Mouse (Mus musculus): ENCODE results near the gene Ackr3. TPM values are rescaled to one million over a fixed set of nuclear protein-coding genes. Genes with fewer than 3 reads are reported as not detected.
A peak's percentile ranks its signal among the peaks of the same experiment; 100 is the strongest.

The Ackr3 gene
- polyA plus RNA-seq (2012; rRNA removed) (3.3 and 3.7 TPM in 2 replicates), polyA plus RNA-seq (2014; fragmentation: Nextera tagmentation; extraction: Ambion mirVana) (1.9 and 2.1 TPM in 2 replicates)

GRCm38 (mm10) chr1:90203783-90204690 lies at the start of gene Ackr3:
TSS of gene Ackr3 (plus strand) at chr1:90203980.
- H3K9ac ChIP-seq (replicated peaks) = peak within 1 kb of the TSS; percentile 18

GRCm38 (mm10) chr1:90156589-90156988 lies 47.2 kb upstream of the Ackr3 start:
- Histone ChIP-seq H3K9me3 (ENCODE audit: control insufficient read depth, low read length) (no peaks in the 10 kb centered on the region), H3K4me1 (replicated peaks; ENCODE audit: control insufficient read depth in 2 of 2, insufficient read depth in 2 of 2, low read length in 1 of 2) (no peaks in the 10 kb centered on the region; a peak in 1 of 4 replicates), H3K36me3 (replicated peaks; ENCODE audit: control insufficient read depth, insufficient read depth, low read depth) (no peaks in the 10 kb centered on the region), H3K4me2 (ENCODE audit: low read depth) (no peak overlapping the region), H3K4me3 (ENCODE audit: insufficient read depth in 1 of 2, low read depth in 2 of 2, low read length in 2 of 2) (no peak overlapping the region), H3K9ac (replicated peaks) (no peak overlapping the region), H3K27me3 (ENCODE audit: control insufficient read depth, insufficient read depth, low read length) (no peaks in the 10 kb centered on the region), H3K27ac (no peak overlapping the region)
- ATAC-seq (ENCODE audit: insufficient read depth) (no peak), DNase-seq (ENCODE audit: low read depth in 3 of 3, low spot score in 3 of 3) (no peak)
- TF ChIP-seq EP300 (IDR thresholded peaks at IDR 0.05; ENCODE audit: low read depth) = no peak
- no peak for TF ChIP-seq CTCF (IDR thresholded peaks at IDR 0.05; ENCODE audit: low read depth)
- 50% methylated on average over 7 of the region's 7 CpGs for WGBS (ENCODE audit: insufficient replicate concordance)

More at GRCm38 (mm10) chr1:90203783-90204690, at the start of gene Ackr3:
- Histone ChIP-seq H3K4me3 (ENCODE audit: insufficient read depth in 1 of 2, low read depth in 2 of 2, low read length in 2 of 2) (peak within 1 kb of the TSS; percentile 15 to 53), H3K9me3 (ENCODE audit: control insufficient read depth, low read length) (no peaks in the 10 kb centered on the region), H3K27ac (no peak within 1 kb of the TSS), H3K4me1 (replicated peaks; ENCODE audit: control insufficient read depth in 2 of 2, insufficient read depth in 2 of 2, low read length in 1 of 2) (no peaks in the 10 kb centered on the region), H3K27me3 (ENCODE audit: control insufficient read depth, insufficient read depth, low read length) (peaks cover 53% of the 10 kb centered on the region), H3K4me2 (ENCODE audit: low read depth) (peak within 1 kb of the TSS; percentile 11; the same call in 1 of the 2 replicates), H3K36me3 (replicated peaks; ENCODE audit: control insufficient read depth, insufficient read depth, low read depth) (no peaks in the 10 kb centered on the region)
- ATAC-seq (ENCODE audit: insufficient read depth) (0 out of 2 replicates have a peak, but pooled peaks have one; percentile 26), DNase-seq (ENCODE audit: low read depth in 3 of 3, low spot score in 3 of 3) (peak in 2 of 3 experiments; percentile 6 to 13)
- 2% methylated on average over 19 of the region's 19 CpGs for WGBS (ENCODE audit: insufficient replicate concordance)
- TF ChIP-seq EP300 (IDR thresholded peaks at IDR 0.05; ENCODE audit: low read depth) = no peak
- TF ChIP-seq CTCF (IDR thresholded peaks at IDR 0.05; ENCODE audit: low read depth) = peak; percentile 69

DNA sequence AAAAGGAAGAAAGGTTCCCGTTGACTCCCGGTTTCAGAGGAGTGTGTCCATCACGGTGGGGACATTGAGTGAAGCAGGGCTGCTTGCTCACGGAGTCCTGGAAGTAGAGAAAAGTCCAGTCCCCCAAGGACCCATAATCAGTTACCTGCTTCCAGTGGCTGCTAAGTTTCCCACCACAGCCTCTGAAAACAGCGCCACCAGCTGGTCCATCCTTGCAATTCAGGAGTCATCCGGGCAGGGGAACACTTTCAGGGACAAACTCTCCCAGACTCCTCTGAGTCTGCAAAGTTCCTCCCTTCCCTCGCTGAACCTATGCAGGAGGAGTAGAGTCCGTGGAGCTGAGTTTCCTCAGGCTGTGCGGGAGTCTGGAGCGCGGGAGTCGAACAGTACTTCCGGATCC lies 43.9 kb upstream of the Ackr3 start:
- no peak for TF ChIP-seq EP300 (IDR thresholded peaks at IDR 0.05; ENCODE audit: low read depth)
- TF ChIP-seq CTCF (IDR thresholded peaks at IDR 0.05; ENCODE audit: low read depth) = peak; percentile 34
- ATAC-seq (ENCODE audit: insufficient read depth) (no peak), DNase-seq (ENCODE audit: low read depth in 3 of 3, low spot score in 3 of 3) (no peak)

DNA sequence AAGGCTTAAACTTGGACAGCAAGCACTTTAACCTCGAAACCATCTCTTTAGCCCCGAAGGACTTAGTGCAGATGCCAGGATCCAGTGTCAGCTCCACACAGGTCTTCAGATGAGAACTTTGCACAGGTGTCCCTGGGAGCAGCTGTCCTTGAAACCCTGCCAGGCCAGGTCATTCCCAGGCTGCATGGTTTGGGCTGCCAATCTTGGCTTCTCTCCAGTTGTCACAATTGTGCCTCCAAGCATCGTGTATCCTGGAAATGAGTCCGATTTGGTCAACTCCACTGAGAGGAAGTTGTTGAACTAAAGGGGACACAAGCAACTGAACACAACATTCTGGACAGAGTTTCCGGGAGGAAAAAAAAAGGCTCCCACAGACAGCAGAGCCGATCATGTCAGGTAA lies 42.2 kb upstream of the Ackr3 start:
- no peak for DNase-seq (ENCODE audit: low read depth in 3 of 3, low spot score in 3 of 3)
- WGBS (ENCODE audit: insufficient replicate concordance) = 55% methylated on average over 6 of the region's 6 CpGs

More for the DNA sequence above, 43.9 kb upstream of the Ackr3 start:
- Histone ChIP-seq H3K9ac (replicated peaks) (no peak overlapping the region), H3K36me3 (replicated peaks; ENCODE audit: control insufficient read depth, insufficient read depth, low read depth) (no peaks in the 10 kb centered on the region), H3K27me3 (ENCODE audit: control insufficient read depth, insufficient read depth, low read length) (no peaks in the 10 kb centered on the region), H3K4me3 (ENCODE audit: insufficient read depth in 1 of 2, low read depth in 2 of 2, low read length in 2 of 2) (no peak overlapping the region), H3K27ac (no peak overlapping the region), H3K4me2 (ENCODE audit: low read depth) (no peak overlapping the region), H3K4me1 (replicated peaks; ENCODE audit: control insufficient read depth in 2 of 2, insufficient read depth in 2 of 2, low read length in 1 of 2) (no peaks in the 10 kb centered on the region), H3K9me3 (ENCODE audit: control insufficient read depth, low read length) (no peaks in the 10 kb centered on the region)
- WGBS (ENCODE audit: insufficient replicate concordance) = 31% methylated on average over 13 of the region's 13 CpGs

GRCm38 (mm10) chr1:90162379-90162857 lies 41.4 kb upstream of the Ackr3 start:
- no peak for DNase-seq (ENCODE audit: low read depth in 3 of 3, low spot score in 3 of 3)
- Histone ChIP-seq H3K4me2 (ENCODE audit: low read depth) (no peak overlapping the region), H3K36me3 (replicated peaks; ENCODE audit: control insufficient read depth, insufficient read depth, low read depth) (no peaks in the 10 kb centered on the region), H3K27ac (no peak overlapping the region), H3K4me3 (ENCODE audit: insufficient read depth in 1 of 2, low read depth in 2 of 2, low read length in 2 of 2) (no peak overlapping the region), H3K4me1 (replicated peaks; ENCODE audit: control insufficient read depth in 2 of 2, insufficient read depth in 2 of 2, low read length in 1 of 2) (no peaks in the 10 kb centered on the region), H3K9me3 (ENCODE audit: control insufficient read depth, low read length) (no peaks in the 10 kb centered on the region), H3K27me3 (ENCODE audit: control insufficient read depth, insufficient read depth, low read length) (no peaks in the 10 kb centered on the region), H3K9ac (replicated peaks) (no peak overlapping the region)
- no peak for ATAC-seq (ENCODE audit: insufficient read depth)
- TF ChIP-seq CTCF (IDR thresholded peaks at IDR 0.05; ENCODE audit: low read depth) (no peak), EP300 (IDR thresholded peaks at IDR 0.05; ENCODE audit: low read depth) (no peak)
- WGBS (ENCODE audit: insufficient replicate concordance) = 56% methylated on average over 13 of the region's 13 CpGs

More for the DNA sequence above, 42.2 kb upstream of the Ackr3 start:
- Histone ChIP-seq H3K27me3 (ENCODE audit: control insufficient read depth, insufficient read depth, low read length) (no peaks in the 10 kb centered on the region), H3K36me3 (replicated peaks; ENCODE audit: control insufficient read depth, insufficient read depth, low read depth) (no peaks in the 10 kb centered on the region), H3K9ac (replicated peaks) (no peak overlapping the region), H3K9me3 (ENCODE audit: control insufficient read depth, low read length) (no peaks in the 10 kb centered on the region), H3K4me2 (ENCODE audit: low read depth) (no peak overlapping the region), H3K4me1 (replicated peaks; ENCODE audit: control insufficient read depth in 2 of 2, insufficient read depth in 2 of 2, low read length in 1 of 2) (no peaks in the 10 kb centered on the region), H3K4me3 (ENCODE audit: insufficient read depth in 1 of 2, low read depth in 2 of 2, low read length in 2 of 2) (no peak overlapping the region), H3K27ac (no peak overlapping the region)
- TF ChIP-seq EP300 (IDR thresholded peaks at IDR 0.05; ENCODE audit: low read depth) (no peak), CTCF (IDR thresholded peaks at IDR 0.05; ENCODE audit: low read depth) (no peak)
- no peak for ATAC-seq (ENCODE audit: insufficient read depth)
